Mouse (Mus musculus) stomach, postnatal 0 days (tissue): Measurements from ENCODE around the gene Trappc11.

ENCODE experiments used
- CTCF ChIP-seq: IDR thresholded peaks from 2 replicates; pipeline ENCODE4 v1.5.1; 2016; ENCODE audit warnings: antibody characterized with exemption, low read depth, mild to moderate bottlenecking, moderate library complexity
- EP300 ChIP-seq: optimal IDR thresholded peaks from 2 replicates; pipeline ENCODE3; 2016; ENCODE audit warnings: antibody characterized with exemption

- TF ChIP-seq CTCF (no peak), EP300 (no peak)
These were observed 30.7 kb downstream of the Trappc11 start for GRCm38 (mm10) chr8:47502546-47502945.
